Mouse (Mus musculus): ENCODE results near the gene Rsu1. TPM values are rescaled to one million over a fixed set of nuclear protein-coding genes. Genes with fewer than 3 reads are reported as not detected.
"Not testable (repeated sequence)": the region's sequence is repeated elsewhere in the genome, so short reads cannot be mapped to it uniquely, and the experiment has no call there.

Rsu1 gene
- polyA plus RNA-seq, 1 experiment, result 67.7 TPM

DNA sequence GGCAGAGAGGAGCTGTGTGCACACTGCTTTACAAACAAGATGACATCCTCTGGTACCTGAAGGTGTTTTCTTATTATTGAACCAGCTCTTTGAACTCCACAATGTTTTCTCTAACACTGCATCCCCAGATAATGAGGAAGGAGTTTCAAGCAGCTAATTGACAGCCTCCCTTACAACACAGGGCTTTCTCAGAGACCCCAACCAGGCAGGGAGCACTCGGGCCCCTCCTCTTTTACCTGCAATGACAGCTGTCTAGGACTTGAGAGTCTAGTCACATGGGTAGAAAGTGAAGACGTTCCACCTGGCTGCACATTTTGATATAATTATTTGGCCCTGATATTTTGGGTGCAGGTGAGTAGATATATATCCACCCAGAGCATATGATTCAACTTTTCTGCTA is 72.2 kb downstream of the Rsu1 start:
- TF ChIP-seq EP300 (IDR thresholded peaks at IDR 0.05; ENCODE audit: insufficient read depth, low read depth, low read length), result no peak
- TF ChIP-seq CTCF (IDR thresholded peaks at IDR 0.05; ENCODE audit: low read depth, low read length), result no peak
- TF ChIP-seq POLR2A (IDR thresholded peaks at IDR 0.05; ENCODE audit: insufficient read depth, low read length), result no peak
- Histone ChIP-seq H3K4me1 (ENCODE audit: control insufficient read depth, insufficient read depth, low read length) (no peaks in the 10 kb centered on the region), H3K27ac (ENCODE audit: insufficient read depth, low read length) (no peak overlapping the region), H3K4me3 (ENCODE audit: low read depth, low read length) (no peak overlapping the region), H3K27me3 (ENCODE audit: control insufficient read depth, insufficient read depth, low read length, poor library complexity, severe bottlenecking) (no peaks in the 10 kb centered on the region), H3K9me3 (replicated peaks; ENCODE audit: control insufficient read depth, insufficient read depth, low read length, poor library complexity, severe bottlenecking) (no peaks in the 10 kb centered on the region), H3K36me3 (ENCODE audit: control insufficient read depth, insufficient read depth, low read length, poor library complexity, severe bottlenecking) (no peaks in the 10 kb centered on the region), H3K9ac (ENCODE audit: low read depth, poor library complexity, severe bottlenecking) (no peak overlapping the region)

DNA sequence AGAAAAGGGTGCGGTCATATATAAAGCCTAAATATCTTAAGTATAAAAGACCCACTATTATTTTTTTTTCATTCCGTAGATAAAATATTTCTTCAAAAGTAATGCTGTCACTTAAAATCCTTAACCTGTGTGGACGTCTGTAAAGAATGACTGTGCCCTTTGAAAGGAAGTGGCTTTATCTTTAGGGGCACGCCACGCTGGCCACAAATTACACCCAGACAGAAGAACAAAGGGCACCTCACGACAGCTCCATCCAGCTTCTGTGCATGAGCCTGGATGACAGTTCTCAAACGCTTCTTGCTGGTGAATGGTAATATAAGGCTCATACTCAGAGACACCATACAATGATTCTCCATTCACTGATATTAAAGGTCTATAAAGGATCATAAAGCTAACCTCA is 75.7 kb downstream of the Rsu1 start:
- Histone ChIP-seq H3K4me3 (ENCODE audit: low read depth, low read length) (no peak overlapping the region), H3K9ac (ENCODE audit: low read depth, poor library complexity, severe bottlenecking) (no peak overlapping the region), H3K27ac (ENCODE audit: insufficient read depth, low read length) (no peak overlapping the region), H3K4me1 (ENCODE audit: control insufficient read depth, insufficient read depth, low read length) (no peaks in the 10 kb centered on the region), H3K27me3 (ENCODE audit: control insufficient read depth, insufficient read depth, low read length, poor library complexity, severe bottlenecking) (no peaks in the 10 kb centered on the region), H3K9me3 (replicated peaks; ENCODE audit: control insufficient read depth, insufficient read depth, low read length, poor library complexity, severe bottlenecking) (no peaks in the 10 kb centered on the region), H3K36me3 (ENCODE audit: control insufficient read depth, insufficient read depth, low read length, poor library complexity, severe bottlenecking) (no peaks in the 10 kb centered on the region)
- TF ChIP-seq CTCF (IDR thresholded peaks at IDR 0.05; ENCODE audit: low read depth, low read length) (no peak), EP300 (IDR thresholded peaks at IDR 0.05; ENCODE audit: insufficient read depth, low read depth, low read length) (no peak), POLR2A (IDR thresholded peaks at IDR 0.05; ENCODE audit: insufficient read depth, low read length) (no peak)

DNA sequence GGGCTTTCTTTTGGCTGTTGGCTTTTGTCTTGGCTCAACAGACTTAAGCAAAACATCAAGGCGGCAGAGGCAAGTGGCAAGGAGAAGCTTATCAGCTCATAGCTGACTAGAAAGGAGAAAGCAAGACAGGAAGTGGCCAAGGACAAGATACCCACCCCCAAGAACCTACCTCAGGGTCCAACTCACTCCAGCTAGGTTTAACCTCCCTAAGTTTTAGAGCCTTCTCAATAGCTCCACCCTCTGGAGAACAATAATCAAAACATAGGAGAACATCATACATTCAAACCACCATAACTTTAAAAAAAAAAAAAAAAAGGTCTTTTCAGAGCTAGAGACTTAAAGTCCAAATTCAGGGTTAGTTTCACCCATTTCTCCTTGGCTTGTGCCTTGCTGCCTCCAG is 79.1 kb downstream of the Rsu1 start:
- H3K4me1 ChIP-seq (ENCODE audit: control insufficient read depth, insufficient read depth, low read length), result no peaks in the 10 kb centered on the region
- no peaks in the 10 kb centered on the region for H3K27me3 ChIP-seq (ENCODE audit: control insufficient read depth, insufficient read depth, low read length, poor library complexity, severe bottlenecking)
- TF ChIP-seq EP300 (IDR thresholded peaks at IDR 0.05; ENCODE audit: insufficient read depth, low read depth, low read length), result no peak
- TF ChIP-seq CTCF (IDR thresholded peaks at IDR 0.05; ENCODE audit: low read depth, low read length), result no peak
- TF ChIP-seq POLR2A (IDR thresholded peaks at IDR 0.05; ENCODE audit: insufficient read depth, low read length), result no peak
- H3K4me3 ChIP-seq (ENCODE audit: low read depth, low read length), result no peak overlapping the region
- no peaks in the 10 kb centered on the region for H3K9me3 ChIP-seq (replicated peaks; ENCODE audit: control insufficient read depth, insufficient read depth, low read length, poor library complexity, severe bottlenecking)
- no peaks in the 10 kb centered on the region for H3K36me3 ChIP-seq (ENCODE audit: control insufficient read depth, insufficient read depth, low read length, poor library complexity, severe bottlenecking)
- no peak overlapping the region for H3K9ac ChIP-seq (ENCODE audit: low read depth, poor library complexity, severe bottlenecking)
- no peak overlapping the region for H3K27ac ChIP-seq (ENCODE audit: insufficient read depth, low read length)

DNA sequence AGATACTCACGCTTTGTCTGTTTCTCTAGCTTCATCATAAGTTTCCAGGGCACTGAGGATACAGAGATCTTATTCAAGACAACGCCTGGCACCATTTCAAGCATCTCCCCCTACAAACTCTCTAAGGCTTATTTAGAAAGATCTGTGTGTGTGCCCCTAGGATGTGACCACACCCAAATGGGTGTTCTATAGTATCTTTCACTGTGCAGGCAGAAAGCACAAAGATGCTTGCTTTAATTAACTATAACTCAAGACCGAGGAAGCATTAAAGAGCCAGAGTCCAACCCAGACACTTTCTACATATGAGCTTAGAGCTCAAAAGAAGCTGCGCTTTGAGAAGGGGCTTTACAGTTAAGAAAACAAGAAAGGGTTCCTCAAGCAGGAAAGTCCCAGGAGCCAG is 80.4 kb downstream of the Rsu1 start:
- Histone ChIP-seq H3K27ac (ENCODE audit: insufficient read depth, low read length) (no peak overlapping the region), H3K9me3 (replicated peaks; ENCODE audit: control insufficient read depth, insufficient read depth, low read length, poor library complexity, severe bottlenecking) (no peaks in the 10 kb centered on the region), H3K36me3 (ENCODE audit: control insufficient read depth, insufficient read depth, low read length, poor library complexity, severe bottlenecking) (no peaks in the 10 kb centered on the region), H3K4me3 (ENCODE audit: low read depth, low read length) (no peak overlapping the region), H3K9ac (ENCODE audit: low read depth, poor library complexity, severe bottlenecking) (no peak overlapping the region), H3K4me1 (ENCODE audit: control insufficient read depth, insufficient read depth, low read length) (no peaks in the 10 kb centered on the region), H3K27me3 (ENCODE audit: control insufficient read depth, insufficient read depth, low read length, poor library complexity, severe bottlenecking) (no peaks in the 10 kb centered on the region)
- no peak for TF ChIP-seq POLR2A (IDR thresholded peaks at IDR 0.05; ENCODE audit: insufficient read depth, low read length)
- TF ChIP-seq EP300 (IDR thresholded peaks at IDR 0.05; ENCODE audit: insufficient read depth, low read depth, low read length), result no peak
- no peak for TF ChIP-seq CTCF (IDR thresholded peaks at IDR 0.05; ENCODE audit: low read depth, low read length)

DNA sequence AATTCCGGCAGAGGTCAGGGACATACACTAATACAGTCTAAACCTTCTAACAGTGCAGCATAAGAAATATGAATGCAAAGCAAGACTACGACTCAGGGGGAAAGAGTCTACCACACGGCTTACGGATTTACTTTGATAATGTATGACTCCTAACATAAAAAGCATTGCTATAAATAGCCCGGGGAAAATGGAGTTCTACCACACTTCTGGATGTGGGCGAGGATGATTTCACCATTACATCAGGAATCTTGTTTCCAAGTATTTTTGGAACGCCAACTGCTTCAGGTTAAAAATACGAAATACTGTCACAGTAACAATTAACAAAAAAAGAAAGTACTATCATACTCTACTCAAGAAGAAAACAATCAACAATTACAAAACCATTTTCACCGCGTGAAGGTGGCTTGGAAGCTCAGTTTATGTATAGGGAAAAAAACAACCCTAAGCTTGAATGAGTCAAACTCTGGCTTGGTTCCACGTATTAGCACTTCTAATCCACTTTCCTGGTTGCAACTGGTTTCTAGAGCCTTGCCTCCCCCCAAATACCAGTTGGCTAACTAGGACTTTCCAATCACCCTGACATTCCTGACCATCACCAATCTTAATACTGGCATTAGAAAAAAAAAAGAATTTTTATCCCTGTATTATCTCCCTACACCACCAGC is 82.3 kb downstream of the Rsu1 start:
- H3K9me3 ChIP-seq (replicated peaks; ENCODE audit: control insufficient read depth, insufficient read depth, low read length, poor library complexity, severe bottlenecking), result no peaks in the 10 kb centered on the region
- H3K27me3 ChIP-seq (ENCODE audit: control insufficient read depth, insufficient read depth, low read length, poor library complexity, severe bottlenecking), result no peaks in the 10 kb centered on the region
- no peak overlapping the region for H3K27ac ChIP-seq (ENCODE audit: insufficient read depth, low read length)
- H3K9ac ChIP-seq (ENCODE audit: low read depth, poor library complexity, severe bottlenecking), result no peak overlapping the region
- no peaks in the 10 kb centered on the region for H3K4me1 ChIP-seq (ENCODE audit: control insufficient read depth, insufficient read depth, low read length)
- no peaks in the 10 kb centered on the region for H3K36me3 ChIP-seq (ENCODE audit: control insufficient read depth, insufficient read depth, low read length, poor library complexity, severe bottlenecking)
- TF ChIP-seq EP300 (IDR thresholded peaks at IDR 0.05; ENCODE audit: insufficient read depth, low read depth, low read length), result no peak
- no peak for TF ChIP-seq POLR2A (IDR thresholded peaks at IDR 0.05; ENCODE audit: insufficient read depth, low read length)
- no peak for TF ChIP-seq CTCF (IDR thresholded peaks at IDR 0.05; ENCODE audit: low read depth, low read length)
- no peak overlapping the region for H3K4me3 ChIP-seq (ENCODE audit: low read depth, low read length)

DNA sequence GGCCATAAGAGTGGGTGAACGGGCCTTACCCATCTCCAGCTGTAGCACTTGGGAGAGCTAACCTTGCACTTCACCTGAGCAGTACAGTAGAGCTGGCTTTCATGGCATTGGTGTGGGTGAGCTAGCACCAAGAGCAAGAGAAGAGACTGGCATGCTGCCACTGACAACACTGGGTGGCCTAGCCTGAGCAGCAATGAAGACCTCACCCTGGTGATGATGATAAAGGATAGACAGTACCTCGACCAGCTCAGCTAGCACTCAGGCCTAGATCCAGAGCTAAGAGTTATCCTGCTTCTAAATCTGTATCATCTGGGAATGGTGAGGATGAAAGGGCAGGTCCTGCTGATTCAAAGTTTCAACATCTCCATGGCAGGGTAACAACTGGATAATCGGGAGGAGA is 88.1 kb downstream of the Rsu1 start:
- Histone ChIP-seq H3K36me3 (ENCODE audit: control insufficient read depth, insufficient read depth, low read length, poor library complexity, severe bottlenecking) (no peaks in the 10 kb centered on the region), H3K9ac (ENCODE audit: low read depth, poor library complexity, severe bottlenecking) (no peak overlapping the region), H3K4me3 (ENCODE audit: low read depth, low read length) (no peak overlapping the region), H3K4me1 (ENCODE audit: control insufficient read depth, insufficient read depth, low read length) (no peaks in the 10 kb centered on the region), H3K27me3 (ENCODE audit: control insufficient read depth, insufficient read depth, low read length, poor library complexity, severe bottlenecking) (no peaks in the 10 kb centered on the region), H3K27ac (ENCODE audit: insufficient read depth, low read length) (no peak overlapping the region), H3K9me3 (replicated peaks; ENCODE audit: control insufficient read depth, insufficient read depth, low read length, poor library complexity, severe bottlenecking) (no peaks in the 10 kb centered on the region)
- TF ChIP-seq POLR2A (IDR thresholded peaks at IDR 0.05; ENCODE audit: insufficient read depth, low read length), result no peak
- no peak for TF ChIP-seq EP300 (IDR thresholded peaks at IDR 0.05; ENCODE audit: insufficient read depth, low read depth, low read length)
- TF ChIP-seq CTCF (IDR thresholded peaks at IDR 0.05; ENCODE audit: low read depth, low read length), result no peak

DNA sequence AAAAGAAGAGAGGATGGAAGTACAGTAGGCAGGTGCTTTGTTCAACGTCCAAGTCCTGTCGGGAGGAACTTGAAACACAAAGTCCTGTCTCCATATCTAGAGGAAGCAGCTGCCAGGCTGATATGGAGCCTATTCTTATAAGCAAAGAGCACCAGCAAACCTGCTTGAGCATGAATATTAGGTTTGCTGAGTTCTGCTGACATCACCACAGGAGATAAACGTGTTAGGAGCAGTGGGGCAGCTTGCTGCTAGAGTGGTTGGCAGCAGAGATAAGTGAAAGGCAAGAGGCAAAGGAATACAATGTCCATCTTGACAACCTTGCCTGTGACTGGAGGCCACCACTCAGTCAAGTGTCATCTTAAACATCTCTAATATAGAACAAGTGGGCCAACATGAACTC is 89.3 kb downstream of the Rsu1 start:
- H3K27ac ChIP-seq (ENCODE audit: insufficient read depth, low read length); H3K9me3 ChIP-seq (replicated peaks; ENCODE audit: control insufficient read depth, insufficient read depth, low read length, poor library complexity, severe bottlenecking); H3K36me3 ChIP-seq (ENCODE audit: control insufficient read depth, insufficient read depth, low read length, poor library complexity, severe bottlenecking); H3K9ac ChIP-seq (ENCODE audit: low read depth, poor library complexity, severe bottlenecking); H3K4me3 ChIP-seq (ENCODE audit: low read depth, low read length); H3K27me3 ChIP-seq (ENCODE audit: control insufficient read depth, insufficient read depth, low read length, poor library complexity, severe bottlenecking); H3K4me1 ChIP-seq (ENCODE audit: control insufficient read depth, insufficient read depth, low read length): not testable (repeated sequence)

Measured in ES-Bruce4 (cell line).